Mouse (Mus musculus) liver, embryonic 14.5 days (tissue): ENCODE results near the gene Klk1b4. TPM values are rescaled to one million over a fixed set of nuclear protein-coding genes. Genes with fewer than 3 reads are reported as not detected.
"Not testable (repeated sequence)": the region's sequence is repeated elsewhere in the genome, so short reads cannot be mapped to it uniquely, and the experiment has no call there.

Experiments used
- ATAC-seq: fragments of 200-750 bp; cut with Nextera tagmentation; 2 replicates; pipeline ENCODE4 v1.8.0; 2017; ENCODE audit warnings: moderate number of reproducible peaks, mild to moderate bottlenecking, moderate library complexity; ENCODE audit not compliant: insufficient read depth
- DNase-seq, 3 experiments: peaks; one replicate each; pipeline ENCODE4 v3.0.0-alpha.2; 2012 to 2013; ENCODE audit warnings: low read depth in 3 of 3, low spot score in 3 of 3
- H3K27ac ChIP-seq: fragments of 300-500 bp; sonication (generic); 2 replicates; pipeline ENCODE4 v1.5.1; 2014; ENCODE audit warnings: moderate library complexity, mild to moderate bottlenecking, control low read depth, inconsistent platforms
- H3K27me3 ChIP-seq: fragments of 300-500 bp; sonication (generic); 2 replicates; pipeline ENCODE4 v1.6.1; 2014; ENCODE audit warnings: mild to moderate bottlenecking, low read length, moderate library complexity; ENCODE audit not compliant: control insufficient read depth, insufficient read depth
- H3K36me3 ChIP-seq: fragments of 300-500 bp; sonication (generic); replicated peaks from 2 replicates; pipeline ENCODE4 v1.6.1; 2014; ENCODE audit warnings: low read depth; ENCODE audit not compliant: control insufficient read depth, insufficient read depth
- H3K4me1 ChIP-seq, 2 experiments: fragments of 200-500 bp in 1 of 2; fragments of 300-500 bp in 1 of 2; sonication (generic) in 1 of 2; replicated peaks; 2 replicates each; pipeline ENCODE4 v1.6.1; 2012 to 2014; ENCODE audit warnings: antibody characterized with exemption in 1 of 2, inconsistent platforms in 1 of 2, low read length in 1 of 2; ENCODE audit not compliant: control insufficient read depth in 2 of 2, insufficient read depth in 2 of 2
- H3K4me2 ChIP-seq: fragments of 300-500 bp; sonication (generic); 2 replicates; pipeline ENCODE4 v1.6.1; 2014; ENCODE audit warnings: low read depth, mild to moderate bottlenecking, control low read depth, moderate library complexity
- H3K4me3 ChIP-seq, 2 experiments: fragments of 200-500 bp in 1 of 2; fragments of 300-500 bp in 1 of 2; sonication (generic) in 1 of 2; 2 replicates each; pipeline ENCODE4 v1.5.1; 2012 to 2014; ENCODE audit warnings: low read depth in 2 of 2, low read length in 2 of 2, mild to moderate bottlenecking in 2 of 2, control low read depth in 1 of 2, inconsistent platforms in 1 of 2, moderate library complexity in 1 of 2; ENCODE audit not compliant: insufficient read depth in 1 of 2
- H3K9ac ChIP-seq: fragments of 300-500 bp; sonication (generic); replicated peaks from 2 replicates; pipeline ENCODE4 v1.6.1; 2014; ENCODE audit warnings: mild to moderate bottlenecking, control low read depth, moderate library complexity
- H3K9me3 ChIP-seq: fragments of 300-500 bp; sonication (generic); 2 replicates; pipeline ENCODE4 v1.6.1; 2016; ENCODE audit warnings: low read length, mixed read lengths; ENCODE audit not compliant: control insufficient read depth
- CTCF ChIP-seq: IDR thresholded peaks from 2 replicates; pipeline ENCODE4 v1.5.1; 2016; ENCODE audit warnings: antibody characterized with exemption, low read depth, control low read depth
- EP300 ChIP-seq: IDR thresholded peaks from 2 replicates; pipeline ENCODE4 v1.6.1; 2016; ENCODE audit warnings: antibody characterized with exemption, low read depth
- WGBS: fragments of 180-500 bp; shearing (Covaris S2); extraction: QIAGEN DNeasy Blood & Tissue Kit; methylation state at CpG from one replicate; pipeline ENCODE4 v1.1.7; 2014; ENCODE audit not compliant: insufficient replicate concordance; 5-methylcytosine and 5-hydroxymethylcytosine counted together
- polyA plus RNA-seq, 2 experiments: library from polyadenylated mRNA; depleted of rRNA in 1 of 2; stranded (reverse) in 1 of 2; unstranded in 1 of 2; fragments of >200 nt; fragmentation: Nextera tagmentation in 1 of 2; extraction: Ambion mirVana in 1 of 2; gene quantifications; 2 replicates each; pipeline versions ENCODE4 v1.2.1 to v1.2.3; 2012 to 2014

Klk1b4 gene
- polyA plus RNA-seq, 2 experiments: 0.06 TPM; not detected in 1

- Histone ChIP-seq H3K27me3 (no peaks in the 10 kb centered on the region), H3K9me3 (no peaks in the 10 kb centered on the region), H3K4me2 (no peak within 1 kb of the TSS), H3K4me1 (no peaks in the 10 kb centered on the region), H3K27ac (no peak within 1 kb of the TSS), H3K4me3 (no peak within 1 kb of the TSS), H3K36me3 (no peaks in the 10 kb centered on the region), H3K9ac (no peak within 1 kb of the TSS)
- no peak for DNase-seq
- no peak for ATAC-seq
- TF ChIP-seq CTCF (no peak), EP300 (no peak)
- WGBS: 28% methylated on average over 3 of the region's 3 CpGs
Observed at GRCm38 (mm10) chr7:44197891-44198290, 9.3 kb upstream of the Klk1b4 start, which contains the start of gene Klk1b3. TSS of gene Klk1b3 (plus strand) at chr7:44198191.

DNA sequence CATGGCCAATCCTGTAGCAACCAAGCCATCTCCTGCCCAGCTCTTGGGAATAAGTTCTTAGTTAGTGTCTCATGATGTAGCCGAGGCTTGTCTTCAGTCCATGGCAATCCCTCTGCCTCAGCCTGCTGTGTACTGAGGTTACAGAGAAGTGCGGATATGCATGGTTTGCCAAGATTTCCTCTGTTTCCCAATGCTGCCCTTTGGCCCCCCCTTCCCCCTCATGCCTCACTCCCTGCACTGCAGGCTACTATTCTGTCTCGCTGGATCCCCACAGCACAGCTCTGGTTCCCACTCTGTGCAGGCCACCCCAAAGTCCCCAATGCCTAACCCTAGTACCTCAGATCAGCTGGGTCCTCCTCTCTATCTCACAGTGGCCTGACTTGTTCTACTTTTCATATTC is 1.1 kb downstream of the Klk1b4 start:
- no peak for ATAC-seq
- no peaks in the 10 kb centered on the region for H3K36me3 ChIP-seq
- no peak overlapping the region for H3K4me3 ChIP-seq
- DNase-seq: no peak
- no peak overlapping the region for H3K9ac ChIP-seq
- no peak overlapping the region for H3K27ac ChIP-seq
- no peaks in the 10 kb centered on the region for H3K9me3 ChIP-seq
- no peaks in the 10 kb centered on the region for H3K4me1 ChIP-seq
- H3K27me3 ChIP-seq: no peaks in the 10 kb centered on the region
- 48% methylated on average over 3 of the region's 3 CpGs for WGBS
- TF ChIP-seq EP300: no peak
- TF ChIP-seq CTCF: no peak
- H3K4me2 ChIP-seq: no peak overlapping the region

GRCm38 (mm10) chr7:44215645-44216044 is 8.4 kb downstream of the Klk1b4 start, which contains the start of gene Klk1b5:
TSS of gene Klk1b5 (plus strand) at chr7:44215945.
- TF ChIP-seq EP300 (no peak), CTCF (no peak)
- 0 out of 4 replicates have a peak, but pooled peaks cover 0 to under 1% of the 10 kb centered on the region in 2 experiments for H3K4me1 ChIP-seq
- H3K9me3 ChIP-seq: no peaks in the 10 kb centered on the region
- H3K4me2 ChIP-seq: no peak within 1 kb of the TSS
- ATAC-seq (no peak), DNase-seq (no peak)
- no peaks in the 10 kb centered on the region for H3K27me3 ChIP-seq
- H3K4me3 ChIP-seq: no peak within 1 kb of the TSS
- no peaks in the 10 kb centered on the region for H3K36me3 ChIP-seq
- no peak within 1 kb of the TSS for H3K27ac ChIP-seq
- no peak within 1 kb of the TSS for H3K9ac ChIP-seq
- 41% methylated on average over 1 of the region's 1 CpGs for WGBS

- not testable (repeated sequence) for H3K4me2 ChIP-seq, DNase-seq, H3K9ac ChIP-seq, H3K4me3 ChIP-seq, H3K27me3 ChIP-seq, H3K4me1 ChIP-seq, ATAC-seq, H3K9me3 ChIP-seq, H3K36me3 ChIP-seq, H3K27ac ChIP-seq
- 55% methylated on average over 7 of the region's 10 CpGs for WGBS
Observed at GRCm38 (mm10) chr7:44221601-44222000, 14.4 kb downstream of the Klk1b4 start.

DNA sequence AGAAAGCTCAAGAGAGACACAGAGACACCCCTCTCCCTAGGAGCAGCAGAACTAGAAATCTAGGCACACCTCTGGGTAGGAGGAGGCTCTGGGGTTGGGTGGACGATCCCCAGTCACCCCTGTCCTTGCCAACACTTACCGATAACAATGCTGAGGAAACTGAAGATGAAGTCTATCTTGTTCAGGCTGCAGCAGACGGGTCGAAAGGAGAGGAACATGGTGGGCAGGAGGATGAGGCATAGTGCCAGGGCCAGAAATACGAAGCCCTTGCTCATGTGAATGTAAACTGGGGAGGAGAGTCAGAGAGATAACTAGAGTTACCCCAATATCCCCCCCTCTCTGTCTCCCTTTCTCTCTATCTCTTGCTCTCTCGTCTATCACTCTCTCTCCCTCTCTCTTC is 15.1 kb downstream of the Klk1b4 start:
- H3K9ac ChIP-seq, H3K9me3 ChIP-seq, H3K4me3 ChIP-seq, ATAC-seq, H3K4me2 ChIP-seq, H3K27me3 ChIP-seq, H3K36me3 ChIP-seq, H3K27ac ChIP-seq, H3K4me1 ChIP-seq, DNase-seq: not testable (repeated sequence)
- WGBS: 53% methylated on average over 6 of the region's 6 CpGs

DNA sequence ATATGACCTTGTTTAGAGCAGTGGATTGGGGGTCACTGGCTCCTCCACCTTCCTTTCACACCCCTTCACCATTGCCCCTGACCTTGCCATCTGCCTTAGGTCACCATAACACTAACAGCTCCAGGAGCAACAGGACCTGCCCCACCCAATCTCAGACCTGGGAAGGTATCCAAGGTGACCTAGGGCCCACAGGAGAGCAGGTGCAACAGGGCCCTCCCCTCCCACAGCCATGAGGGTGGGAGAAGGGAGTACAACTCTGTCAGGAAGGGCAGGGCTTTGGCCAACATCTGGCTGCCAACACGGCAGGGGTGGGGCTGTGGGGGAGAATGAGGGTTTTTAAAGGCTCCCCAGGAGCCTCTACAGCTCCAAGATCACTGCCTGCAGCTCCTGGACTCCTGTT is 17.8 kb downstream of the Klk1b4 start, which contains the start of gene Klk1:
Gene Klk1, plus strand, starts transcription at position 285 of the 400 bp plus-strand sequence.
- H3K4me3 ChIP-seq: no peak within 1 kb of the TSS
- H3K27ac ChIP-seq: no peak within 1 kb of the TSS
- H3K27me3 ChIP-seq: no peaks in the 10 kb centered on the region
- H3K9me3 ChIP-seq: no peaks in the 10 kb centered on the region
- TF ChIP-seq EP300 (no peak), CTCF (no peak)
- ATAC-seq (no peak), DNase-seq (no peak)
- H3K4me1 ChIP-seq: 0 out of 4 replicates have a peak, but pooled peaks cover 0 to 2% of the 10 kb centered on the region in 2 experiments
- 42% methylated on average over 1 of the region's 1 CpGs for WGBS
- no peak within 1 kb of the TSS for H3K4me2 ChIP-seq
- no peaks in the 10 kb centered on the region for H3K36me3 ChIP-seq
- no peak within 1 kb of the TSS for H3K9ac ChIP-seq
